Mouse (Mus musculus): ENCODE measurements at regions not wholly inside any gene's neighbourhood (a gene's known extent, or its start where the extent isn't known, plus 50 kb on each side); places are given as distances from the start of the nearest gene placed in this dataset.

GRCm38 (mm10) chrX:11629906-11630305 lies 302.3 kb downstream of the H2al1j start:
- peak; percentile 49 for TF ChIP-seq CTCF (IDR thresholded peaks at IDR 0.05; ENCODE audit: borderline replicate concordance, insufficient read depth, low read depth, low read length)
- TF ChIP-seq POLR2A (IDR thresholded peaks at IDR 0.05; ENCODE audit: borderline replicate concordance, insufficient read depth, low read length), result no peak
